Mouse (Mus musculus) kidney, embryonic 16.5 days (tissue): ENCODE results near the gene BC052040. TPM values are rescaled to one million over a fixed set of nuclear protein-coding genes. Genes with fewer than 3 reads are reported as not detected.

Source experiments
- ATAC-seq: fragments of 200-750 bp; cut with Nextera tagmentation; 2 replicates; pipeline ENCODE4 v1.8.0; 2017; ENCODE audit warnings: moderate TSS enrichment; ENCODE audit not compliant: low FRiP score, low TSS enrichment
- H3K27ac ChIP-seq: fragments of 300-500 bp; sonication (generic); 2 replicates; pipeline ENCODE4 v1.5.1; 2014; ENCODE audit warnings: low read length
- H3K27me3 ChIP-seq: fragments of 300-500 bp; sonication (generic); 2 replicates; pipeline ENCODE4 v1.6.1; 2014; ENCODE audit warnings: low read length, control low read depth, mixed read lengths; ENCODE audit not compliant: insufficient read depth
- H3K36me3 ChIP-seq: fragments of 300-500 bp; sonication (generic); 2 replicates; pipeline ENCODE4 v1.6.1; 2014; ENCODE audit warnings: low read length, control low read depth, mixed read lengths; ENCODE audit not compliant: insufficient read depth
- H3K4me1 ChIP-seq: fragments of 300-500 bp; sonication (generic); 2 replicates; pipeline ENCODE4 v1.6.1; 2014; ENCODE audit warnings: low read length, control low read depth, mixed read lengths; ENCODE audit not compliant: insufficient read depth
- H3K4me2 ChIP-seq: fragments of 300-500 bp; sonication (generic); replicated peaks from 2 replicates; pipeline ENCODE4 v1.6.1; 2014; ENCODE audit warnings: low read depth, low read length
- H3K4me3 ChIP-seq: fragments of 300-500 bp; sonication (generic); 2 replicates; pipeline ENCODE4 v1.5.1; 2014; ENCODE audit warnings: mild to moderate bottlenecking, low read length
- H3K9ac ChIP-seq: fragments of 300-500 bp; sonication (generic); replicated peaks from 2 replicates; pipeline ENCODE4 v1.6.1; 2014; ENCODE audit warnings: low read length
- H3K9me3 ChIP-seq: fragments of 300-500 bp; sonication (generic); 2 replicates; pipeline ENCODE4 v1.6.1; 2016; ENCODE audit warnings: low read length, control low read depth
- WGBS: fragments of 180-500 bp; shearing (Covaris S2); extraction: QIAGEN DNeasy Blood & Tissue Kit; methylation state at CpG from one replicate; pipeline ENCODE4 v1.1.7; 2014; 5-methylcytosine and 5-hydroxymethylcytosine counted together
- polyA plus RNA-seq: library from polyadenylated mRNA; unstranded; fragments of >200 nt; fragmentation: Nextera tagmentation; extraction: Ambion mirVana; gene quantifications from 2 replicates; pipeline ENCODE4 v1.2.1, GENCODE M21; 2015

The BC052040 gene
- polyA plus RNA-seq, 1 experiment from 2014 or later = 15.4 TPM

DNA sequence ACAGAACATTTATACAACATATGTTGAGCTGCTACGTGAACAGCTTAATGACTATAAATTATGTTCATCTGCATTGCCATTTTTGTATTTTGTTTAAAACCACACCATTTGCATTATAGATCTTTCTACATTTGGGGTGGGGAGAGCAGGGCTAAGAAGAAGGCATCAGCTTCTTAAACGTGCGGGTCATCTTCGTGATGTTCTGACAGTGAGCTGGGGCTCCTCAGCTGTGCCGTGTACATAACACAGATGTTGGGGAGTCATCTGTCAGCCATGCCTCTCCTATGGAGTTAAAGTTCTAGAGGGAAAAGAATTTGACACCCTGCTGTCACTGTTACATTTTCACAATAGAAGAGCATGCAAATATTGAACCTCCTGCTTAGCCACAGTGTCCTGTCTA lies 19.2 kb downstream of the BC052040 start:
- H3K27me3 ChIP-seq = no peaks in the 10 kb centered on the region
- H3K9me3 ChIP-seq = no peaks in the 10 kb centered on the region
- no peak overlapping the region for H3K4me2 ChIP-seq
- ATAC-seq = no peak
- H3K27ac ChIP-seq = no peak overlapping the region
- no peaks in the 10 kb centered on the region for H3K36me3 ChIP-seq
- WGBS = 46% methylated on average over 5 of the region's 5 CpGs
- H3K4me1 ChIP-seq = peaks cover 8% of the 10 kb centered on the region; the same call in 1 of the 2 replicates
- no peak overlapping the region for H3K9ac ChIP-seq
- H3K4me3 ChIP-seq = no peak overlapping the region

DNA sequence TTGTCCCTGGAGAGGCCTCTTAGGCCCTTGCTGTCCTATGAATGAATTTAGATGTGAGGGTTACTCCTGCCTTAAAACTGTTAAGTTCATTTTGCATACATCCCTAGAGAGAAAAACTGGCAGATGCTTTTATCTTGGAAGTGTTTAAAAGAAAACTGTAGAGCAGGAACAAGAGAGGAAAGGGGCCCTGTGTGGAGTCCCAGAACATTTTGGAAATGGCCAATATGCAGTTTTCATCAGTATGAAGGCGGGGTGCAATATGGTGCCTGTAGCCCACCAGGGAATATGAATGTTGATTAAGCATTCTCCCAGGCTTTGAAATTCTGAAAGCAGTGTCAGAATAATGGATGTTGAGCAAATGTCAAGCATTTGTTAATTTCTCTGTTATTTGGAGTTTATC lies 19.8 kb downstream of the BC052040 start:
- no peak overlapping the region for H3K27ac ChIP-seq
- 97% methylated on average over 1 of the region's 1 CpGs for WGBS
- H3K9ac ChIP-seq = no peak overlapping the region

DNA sequence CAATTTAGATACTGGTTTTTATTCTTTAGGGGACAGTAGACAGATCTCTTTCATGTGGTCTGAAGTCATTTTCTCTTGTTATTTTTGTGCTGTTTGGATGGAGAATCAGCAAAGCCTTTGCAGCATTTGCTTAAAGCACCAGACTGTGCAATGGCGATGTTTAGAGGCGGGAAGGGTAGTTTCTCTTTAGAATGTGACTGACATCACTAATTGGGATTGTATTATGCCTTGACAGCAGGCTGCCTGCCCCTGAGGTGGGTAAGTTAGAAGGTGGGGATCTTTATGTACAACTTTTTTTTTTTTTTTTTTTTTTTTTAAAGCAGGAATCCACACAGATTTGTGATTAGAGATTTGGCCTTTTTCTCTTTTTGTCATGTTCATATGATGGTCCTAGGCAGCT lies 20.6 kb downstream of the BC052040 start:
- Histone ChIP-seq H3K4me3 (no peak overlapping the region), H3K9ac (no peak overlapping the region), H3K4me2 (no peak overlapping the region), H3K4me1 (peaks cover 11% of the 10 kb centered on the region; the same call in 1 of the 2 replicates), H3K27ac (no peak overlapping the region), H3K27me3 (no peaks in the 10 kb centered on the region), H3K36me3 (no peaks in the 10 kb centered on the region), H3K9me3 (no peaks in the 10 kb centered on the region)
- no peak for ATAC-seq
- WGBS = 86% methylated on average over 2 of the region's 2 CpGs

More for the DNA sequence above, 19.8 kb downstream of the BC052040 start:
- Histone ChIP-seq H3K9me3 (no peaks in the 10 kb centered on the region), H3K36me3 (no peaks in the 10 kb centered on the region), H3K4me3 (no peak overlapping the region), H3K27me3 (no peaks in the 10 kb centered on the region), H3K4me2 (no peak overlapping the region), H3K4me1 (peaks cover 11% of the 10 kb centered on the region; the same call in 1 of the 2 replicates)
- ATAC-seq = no peak

DNA sequence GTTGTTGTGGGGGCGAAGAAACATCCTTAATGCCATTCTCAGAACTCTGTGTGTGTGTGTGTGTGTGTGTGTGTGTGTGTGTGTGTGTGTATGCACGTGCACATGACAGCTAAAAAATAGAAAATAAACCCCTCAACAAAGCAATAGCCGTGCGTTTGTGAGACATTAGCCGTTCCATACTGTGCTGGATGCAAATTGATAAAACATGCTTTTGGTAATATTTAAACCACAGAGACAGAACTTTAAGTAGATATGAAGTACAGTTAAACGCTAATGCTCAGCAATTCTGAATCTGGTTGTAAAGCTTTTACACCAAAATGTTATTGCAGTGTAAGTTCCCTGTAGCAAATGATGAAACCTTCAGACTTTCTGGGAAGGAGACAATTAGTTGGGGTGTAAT lies 22.6 kb downstream of the BC052040 start:
- Histone ChIP-seq H3K36me3 (no peaks in the 10 kb centered on the region), H3K9me3 (no peaks in the 10 kb centered on the region), H3K4me1 (0 out of 2 replicates have a peak, but pooled peaks cover 4% of the 10 kb centered on the region), H3K27me3 (no peaks in the 10 kb centered on the region), H3K27ac (no peak overlapping the region), H3K9ac (no peak overlapping the region), H3K4me3 (no peak overlapping the region), H3K4me2 (no peak overlapping the region)
- 85% methylated on average over 6 of the region's 6 CpGs for WGBS
- ATAC-seq = no peak

DNA sequence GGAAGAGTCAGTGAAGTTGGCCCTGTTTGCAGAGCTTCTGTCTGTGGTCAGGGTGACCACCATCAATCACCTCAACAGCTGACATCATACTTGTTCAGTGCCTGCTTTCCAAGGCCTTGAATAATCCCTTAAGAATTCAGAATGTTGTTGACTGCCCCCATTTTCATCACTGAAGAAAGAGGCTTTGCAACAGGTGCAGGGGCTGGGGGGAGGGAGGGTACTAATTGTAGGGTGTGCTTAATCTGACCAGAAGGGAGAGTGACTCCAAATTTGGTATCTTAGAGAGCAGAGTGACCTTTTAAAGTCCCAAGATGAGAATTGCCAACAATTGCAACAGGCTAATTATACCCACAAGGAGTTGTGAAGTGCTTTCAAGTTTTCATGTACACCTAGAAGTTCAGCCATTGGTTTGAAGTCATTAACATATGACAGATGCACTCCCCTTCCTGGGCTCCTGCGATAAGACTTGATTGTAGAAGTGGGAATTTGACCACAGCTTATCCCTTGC lies 24.4 kb downstream of the BC052040 start:
- WGBS = 50% methylated on average over 1 of the region's 1 CpGs
- Histone ChIP-seq H3K9me3 (no peaks in the 10 kb centered on the region), H3K36me3 (no peaks in the 10 kb centered on the region), H3K4me3 (no peak overlapping the region), H3K27ac (no peak overlapping the region), H3K4me2 (no peak overlapping the region), H3K9ac (no peak overlapping the region), H3K4me1 (0 out of 2 replicates have a peak, but pooled peaks cover 4% of the 10 kb centered on the region), H3K27me3 (no peaks in the 10 kb centered on the region)
- no peak for ATAC-seq

DNA sequence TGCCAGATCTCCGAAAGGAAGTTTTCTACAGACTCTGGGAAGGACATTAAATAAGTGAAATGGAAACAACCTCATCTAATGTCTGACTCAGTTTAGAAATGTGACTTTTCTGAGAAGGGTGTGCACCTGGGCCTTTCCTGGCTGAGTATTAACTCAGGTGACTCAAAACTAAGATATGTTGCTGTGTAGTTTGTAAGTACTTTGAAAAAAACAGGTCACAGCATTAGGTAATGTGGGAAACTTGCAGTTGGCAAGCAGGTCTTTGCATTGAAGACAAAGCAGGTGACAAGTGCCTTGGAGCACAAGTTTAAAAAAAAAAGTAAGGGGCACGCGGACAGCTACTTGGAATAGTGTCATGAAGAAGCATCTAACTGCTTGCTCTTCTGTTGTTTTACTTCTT lies 27.5 kb downstream of the BC052040 start:
- Histone ChIP-seq H3K27ac (no peak overlapping the region), H3K9me3 (no peaks in the 10 kb centered on the region), H3K27me3 (no peaks in the 10 kb centered on the region), H3K36me3 (no peaks in the 10 kb centered on the region), H3K4me2 (no peak overlapping the region), H3K9ac (no peak overlapping the region), H3K4me1 (0 out of 2 replicates have a peak, but pooled peaks cover 4% of the 10 kb centered on the region), H3K4me3 (no peak overlapping the region)
- no peak for ATAC-seq
- 89% methylated on average over 3 of the region's 3 CpGs for WGBS

DNA sequence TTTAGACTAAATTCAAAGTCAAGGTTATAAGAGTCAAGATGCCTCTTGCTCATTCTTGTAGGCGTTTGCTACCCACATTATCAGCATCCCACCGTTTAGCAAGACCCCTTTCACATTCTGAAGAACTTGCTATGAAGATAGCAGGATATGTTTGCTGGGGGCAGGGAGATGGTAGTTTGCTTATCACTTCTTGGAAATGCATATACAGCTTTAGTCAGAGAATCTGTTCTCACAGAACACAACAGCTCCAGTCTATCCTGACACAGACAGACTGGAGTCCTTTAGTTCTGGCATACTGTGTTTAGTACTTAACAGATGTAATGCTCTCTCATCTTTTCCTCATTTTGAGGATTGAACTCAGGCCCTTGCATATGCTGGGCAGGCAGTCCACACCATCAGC lies 28.6 kb downstream of the BC052040 start:
- 90% methylated on average over 2 of the region's 2 CpGs for WGBS
- no peak for ATAC-seq
- no peak overlapping the region for H3K27ac ChIP-seq

DNA sequence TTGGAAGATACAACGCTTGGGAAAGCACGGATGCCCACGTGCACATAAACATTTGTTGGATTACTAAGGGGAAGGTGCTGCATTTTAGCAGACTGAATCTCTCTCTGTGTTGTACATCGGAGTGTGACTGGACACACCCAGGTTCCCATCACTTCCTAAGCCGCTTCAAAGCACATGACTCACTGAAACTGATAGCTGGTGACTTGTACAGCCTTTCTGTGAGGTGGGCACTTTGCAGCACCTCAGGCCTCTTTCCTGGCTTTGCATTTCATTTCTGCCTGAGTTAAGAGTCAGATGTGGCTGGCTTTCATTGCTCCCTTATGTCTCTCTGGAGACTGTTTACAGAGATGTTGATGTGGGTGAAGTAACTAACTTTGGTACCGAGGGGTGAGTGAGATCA lies 29.0 kb downstream of the BC052040 start:
- 89% methylated on average over 6 of the region's 6 CpGs for WGBS
- ATAC-seq = no peak

More for the DNA sequence above, 28.6 kb downstream of the BC052040 start:
- Histone ChIP-seq H3K9me3 (no peaks in the 10 kb centered on the region), H3K9ac (no peak overlapping the region), H3K36me3 (no peaks in the 10 kb centered on the region), H3K4me1 (0 out of 2 replicates have a peak, but pooled peaks cover 4% of the 10 kb centered on the region), H3K4me2 (no peak overlapping the region), H3K4me3 (no peak overlapping the region), H3K27me3 (no peaks in the 10 kb centered on the region)

DNA sequence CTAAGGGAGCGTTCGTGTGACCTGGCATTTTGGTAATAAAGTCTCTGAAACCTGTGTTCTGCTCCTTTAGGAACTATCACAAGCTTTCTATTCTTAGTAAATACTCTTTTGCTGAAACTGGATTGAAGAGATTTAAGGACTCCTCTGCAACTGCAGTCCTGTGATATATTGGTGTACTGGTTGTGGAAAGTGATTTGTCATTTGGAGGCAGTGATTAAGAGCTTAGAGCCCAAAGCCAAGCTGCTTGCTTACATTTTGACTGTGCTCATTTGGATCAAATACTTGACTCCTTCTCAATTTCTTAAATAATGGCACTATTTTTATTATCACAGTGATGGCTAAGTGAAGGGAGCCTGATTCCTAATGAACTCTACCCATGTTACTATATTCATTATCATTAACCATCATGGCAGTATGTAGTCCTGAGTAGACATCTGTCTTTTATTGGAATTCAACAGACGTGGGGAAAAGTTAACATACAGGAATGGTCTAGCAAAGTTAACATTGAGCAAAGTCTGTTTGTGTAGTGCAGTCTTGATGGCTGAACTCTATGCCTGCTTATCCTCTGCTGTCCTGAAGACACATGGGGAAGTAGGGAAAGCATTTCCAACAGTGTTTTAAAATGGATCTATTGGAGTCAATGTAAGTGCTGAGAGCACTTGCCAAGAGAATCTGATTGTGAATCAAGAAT lies 32.5 kb downstream of the BC052040 start:
- ATAC-seq = no peak
- Histone ChIP-seq H3K27ac (no peak overlapping the region), H3K4me3 (no peak overlapping the region), H3K27me3 (no peaks in the 10 kb centered on the region), H3K4me2 (no peak overlapping the region), H3K9me3 (no peaks in the 10 kb centered on the region), H3K9ac (no peak overlapping the region), H3K4me1 (no peaks in the 10 kb centered on the region), H3K36me3 (no peaks in the 10 kb centered on the region)
- WGBS = 78% methylated on average over 3 of the region's 3 CpGs

More for the DNA sequence above, 29.0 kb downstream of the BC052040 start:
- Histone ChIP-seq H3K4me1 (0 out of 2 replicates have a peak, but pooled peaks cover 4% of the 10 kb centered on the region), H3K27me3 (no peaks in the 10 kb centered on the region), H3K4me3 (no peak overlapping the region), H3K9ac (no peak overlapping the region), H3K9me3 (no peaks in the 10 kb centered on the region), H3K36me3 (no peaks in the 10 kb centered on the region), H3K4me2 (no peak overlapping the region), H3K27ac (no peak overlapping the region)

DNA sequence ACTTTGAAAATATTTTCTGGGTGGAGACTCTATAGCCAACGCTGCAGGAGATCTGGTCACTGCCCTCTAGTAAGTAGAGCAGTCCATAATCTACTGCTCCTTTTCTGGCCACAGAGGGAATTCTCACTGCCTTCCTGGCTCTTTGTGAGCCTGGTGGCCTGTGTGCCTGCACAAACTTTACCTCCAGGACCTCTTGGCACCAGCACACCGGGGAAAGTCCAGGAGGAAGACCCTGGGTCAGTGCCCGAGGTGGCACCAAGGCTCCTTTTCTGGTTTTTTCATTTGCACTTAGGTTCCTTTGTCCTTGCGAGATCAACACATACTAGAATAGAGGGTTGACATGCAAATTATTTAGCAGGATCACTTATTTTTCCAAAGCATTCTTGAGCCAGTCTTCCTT lies 47.0 kb downstream of the BC052040 start:
- ATAC-seq = no peak
- H3K4me1 ChIP-seq = no peaks in the 10 kb centered on the region
- 93% methylated on average over 4 of the region's 4 CpGs for WGBS
- H3K9me3 ChIP-seq = no peaks in the 10 kb centered on the region
- no peak overlapping the region for H3K27ac ChIP-seq
- no peaks in the 10 kb centered on the region for H3K36me3 ChIP-seq
- H3K4me3 ChIP-seq = no peak overlapping the region
- no peak overlapping the region for H3K9ac ChIP-seq
- no peak overlapping the region for H3K4me2 ChIP-seq
- H3K27me3 ChIP-seq = no peaks in the 10 kb centered on the region
